Mouse (Mus musculus): Measurements from ENCODE around the gene 4833423E24Rik.

4833423E24Rik gene

DNA sequence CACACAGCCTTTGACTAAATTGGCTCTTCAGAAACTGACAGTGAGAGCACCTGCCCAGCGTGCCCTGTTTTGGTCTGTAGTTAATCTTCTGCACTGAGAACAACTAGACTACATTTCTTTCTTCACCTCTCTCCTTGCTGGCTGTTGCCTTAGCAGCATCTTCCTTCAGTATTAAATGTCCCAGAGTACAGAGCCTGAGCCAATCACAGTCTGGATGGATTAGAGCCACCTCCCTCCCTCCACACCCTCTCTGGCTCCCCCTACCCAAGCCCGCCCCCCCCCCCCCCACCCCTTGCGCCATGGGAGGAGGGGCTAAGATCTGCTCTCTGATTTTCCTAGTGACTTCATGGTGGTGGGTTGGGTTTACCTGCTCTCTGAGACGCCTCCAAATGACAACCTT, at the start of gene 4833423E24Rik:
TSS of gene 4833423E24Rik (minus strand) at position 146 of the 400 bp plus-strand sequence.
- no peak for DNase-seq

DNA sequence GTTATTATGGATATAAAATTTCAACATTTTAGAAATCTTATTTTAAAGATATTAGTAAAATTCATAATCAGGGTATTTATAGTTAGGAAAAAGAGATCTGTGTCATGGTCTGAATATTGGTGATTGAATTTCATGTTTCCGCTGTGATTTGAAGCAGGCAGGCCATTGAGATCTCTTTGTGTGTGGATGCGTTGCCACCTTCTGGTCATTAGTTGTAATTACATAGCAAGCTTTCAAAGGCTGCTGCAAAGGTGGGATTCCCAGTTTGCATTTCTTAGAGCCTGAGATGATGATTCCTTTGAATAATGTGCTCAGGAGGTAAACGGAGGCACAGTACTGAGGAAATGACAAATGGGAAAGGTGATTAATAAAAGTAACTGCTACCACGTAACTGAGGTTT, 42.4 kb upstream of the 4833423E24Rik start:
- DNase-seq = peak; percentile 4 to 21

DNA sequence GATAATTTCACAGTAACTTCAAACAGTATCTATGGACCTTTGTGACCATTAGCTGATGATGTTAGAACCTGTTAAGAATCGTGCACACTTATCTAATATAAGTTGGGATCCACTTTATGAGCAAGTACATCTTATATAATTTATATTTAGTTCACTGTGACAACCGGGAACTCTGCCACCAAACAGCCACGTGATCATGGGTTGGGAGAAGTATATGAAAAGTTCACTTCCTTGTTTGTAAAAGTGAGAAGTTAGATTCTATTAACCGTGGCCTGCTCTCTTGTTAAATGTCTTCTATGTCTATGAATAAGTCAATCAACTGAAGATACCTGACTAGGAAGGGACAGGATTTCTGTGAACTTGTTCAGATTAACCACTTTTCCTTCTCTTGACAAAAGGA, 41.4 kb upstream of the 4833423E24Rik start:
- no peak for DNase-seq

DNA sequence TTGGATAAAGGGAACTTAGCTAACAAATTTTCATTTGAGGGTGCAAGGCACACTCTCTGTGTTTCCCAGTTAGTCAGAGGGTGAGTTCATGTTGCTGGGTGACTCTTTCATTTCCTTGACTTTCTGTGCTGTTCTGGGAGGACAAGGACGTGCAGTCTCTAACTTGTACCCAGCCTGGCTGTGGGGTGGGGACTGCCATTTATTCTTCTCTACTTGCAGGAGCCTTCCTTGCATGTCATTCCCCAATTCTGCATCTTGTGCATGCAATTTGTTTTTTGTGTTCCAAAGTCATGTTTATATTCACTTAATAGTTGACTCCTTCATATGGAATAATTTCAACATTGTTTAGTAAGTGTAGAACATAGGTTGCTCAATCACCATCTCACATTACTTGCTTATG, 36.0 kb upstream of the 4833423E24Rik start:
- no peak for DNase-seq

- no peak for DNase-seq
These were observed 15.1 kb upstream of the 4833423E24Rik start for GRCm38 (mm10) chr2:85533934-85534333.

GRCm38 (mm10) chr2:85532082-85532778, 13.4 kb upstream of the 4833423E24Rik start:
- no peak for DNase-seq

DNA sequence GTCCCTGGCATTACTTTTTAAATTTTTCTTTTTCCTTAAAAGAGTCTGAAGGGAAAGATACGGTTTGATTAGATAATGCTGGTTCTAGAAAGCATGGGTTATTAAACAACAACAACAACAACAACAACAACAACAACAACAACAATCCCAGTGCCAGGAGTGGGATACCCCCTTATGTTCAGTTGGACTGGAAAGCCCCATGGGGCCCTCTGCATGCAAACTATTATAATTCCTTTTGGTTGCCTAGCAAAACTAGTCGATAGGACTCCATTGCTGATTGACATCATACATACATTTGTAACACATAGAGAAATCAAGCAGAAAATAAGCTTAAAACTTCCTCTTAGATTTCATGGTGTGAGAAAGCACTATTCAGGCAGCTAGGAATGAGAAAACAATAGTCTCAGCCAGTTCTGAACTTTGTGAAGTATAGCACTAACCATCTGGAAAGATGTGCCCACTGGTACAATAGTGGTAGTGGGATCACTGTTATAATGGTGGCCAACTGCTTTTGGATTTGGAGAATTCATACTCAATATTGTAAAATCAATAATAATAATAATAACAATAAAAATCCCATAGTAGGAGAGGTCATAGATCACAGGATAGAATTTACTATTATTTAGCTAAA, 4.2 kb upstream of the 4833423E24Rik start:
- no peak for DNase-seq

DNA sequence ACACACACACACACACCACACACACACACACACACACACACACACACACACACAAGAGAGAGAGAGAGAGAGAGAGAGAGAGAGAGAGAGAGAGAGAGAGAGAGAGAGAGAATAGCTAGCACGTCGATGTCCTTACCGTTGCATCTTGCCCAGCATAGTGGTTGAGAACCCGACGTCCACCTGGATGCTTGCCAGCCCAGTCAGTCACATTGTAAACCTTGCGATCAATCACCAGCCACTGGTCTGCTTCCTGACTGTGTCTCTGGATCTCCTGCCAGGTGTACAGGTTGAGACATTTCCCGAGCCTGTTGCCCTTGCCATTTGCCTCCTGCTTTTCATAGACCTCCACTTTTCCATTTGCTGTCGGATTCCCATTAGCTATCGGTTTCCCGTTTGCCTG, 532 bp downstream of the 4833423E24Rik start:
- no peak for DNase-seq

DNA sequence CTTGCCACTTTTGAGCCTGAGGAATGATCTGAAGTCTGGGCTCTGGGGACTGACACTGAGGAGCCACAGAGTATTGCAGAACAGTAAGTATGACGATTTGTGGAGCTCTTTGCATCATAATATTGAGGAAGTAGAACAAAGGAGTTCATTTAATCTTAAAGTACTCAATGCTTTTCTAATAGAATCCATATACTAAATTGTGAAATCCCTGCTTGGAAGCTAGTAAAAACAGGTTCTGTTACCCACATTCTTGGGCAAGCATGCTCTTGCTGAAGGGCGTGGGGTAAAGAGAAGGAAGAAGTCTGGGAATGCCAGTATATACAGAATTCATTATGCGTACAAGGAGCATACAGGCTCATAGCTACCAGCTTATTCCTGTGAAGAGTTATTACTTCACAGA, 8.4 kb downstream of the 4833423E24Rik start:
- no peak for DNase-seq

GRCm38 (mm10) chr2:85490396-85490795, 28.4 kb downstream of the 4833423E24Rik start:
- DNase-seq = no peak

DNA sequence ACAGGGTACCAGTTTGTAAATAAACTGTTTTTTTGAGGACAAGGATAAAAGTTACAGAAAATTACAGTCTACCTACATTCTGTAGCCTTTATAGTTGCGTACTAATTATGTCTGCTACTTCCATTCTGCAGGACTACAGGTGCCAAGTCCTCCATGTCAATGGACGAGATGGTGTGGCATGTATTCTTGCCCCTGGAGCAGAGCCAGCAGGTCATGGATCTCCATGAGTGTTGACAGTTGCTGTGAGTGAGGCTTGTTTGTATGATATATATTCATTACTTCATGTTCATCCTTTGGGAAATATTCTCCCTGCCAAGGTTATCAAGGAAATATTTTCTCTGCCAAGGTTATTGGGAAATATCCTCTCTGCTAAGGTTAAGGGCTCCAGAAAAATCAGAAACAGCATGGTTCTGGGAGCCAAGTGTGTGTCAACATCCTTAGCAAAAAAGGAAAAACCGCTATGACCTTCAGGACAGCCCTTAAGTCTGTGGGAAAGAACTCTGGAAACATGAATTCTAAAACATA, 52.0 kb downstream of the 4833423E24Rik start:
- DNase-seq = no peak

DNA sequence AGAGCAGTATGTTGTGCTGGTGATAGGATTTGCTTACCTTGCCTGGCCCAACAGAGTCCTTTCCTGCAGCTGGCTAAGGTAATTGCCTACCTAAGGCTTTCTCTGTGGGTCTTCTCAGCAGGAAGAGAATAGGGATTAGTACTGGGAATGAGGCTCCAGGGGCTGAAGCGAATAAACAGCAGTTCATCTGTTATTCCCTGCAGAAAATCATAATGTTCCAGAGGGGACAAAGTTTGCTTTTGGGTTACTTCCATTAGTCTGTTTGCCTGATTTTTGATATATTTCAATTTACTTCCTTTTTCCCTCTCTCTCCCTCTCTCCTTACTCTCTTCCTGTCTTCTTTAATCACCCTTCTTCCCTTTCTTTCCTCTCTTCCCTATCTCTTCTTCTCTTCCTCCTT, 75.3 kb downstream of the 4833423E24Rik start, which contains the start of gene Olfr995:
TSS of gene Olfr995 (minus strand) at position 101 of the 400 bp plus-strand sequence.
- no peak for DNase-seq

DNA sequence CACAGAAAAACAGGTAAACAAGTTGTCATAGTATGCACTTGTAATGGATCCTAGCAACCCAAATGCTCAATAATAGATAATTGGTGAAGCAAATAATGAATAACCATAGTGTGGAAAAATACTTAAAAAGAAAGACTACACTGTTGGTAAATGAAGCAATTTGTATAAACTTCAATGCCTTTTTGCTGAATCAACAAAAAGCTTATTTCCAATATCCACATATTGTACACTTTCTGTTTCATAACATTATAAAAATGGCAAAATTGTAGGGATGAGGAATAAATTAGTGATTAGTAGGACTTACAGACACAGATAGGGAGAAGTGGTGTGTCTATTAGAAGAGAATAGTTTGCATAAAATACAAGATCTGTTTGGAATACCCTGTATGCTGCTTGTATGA, 76.3 kb downstream of the 4833423E24Rik start:
- no peak for DNase-seq

DNA sequence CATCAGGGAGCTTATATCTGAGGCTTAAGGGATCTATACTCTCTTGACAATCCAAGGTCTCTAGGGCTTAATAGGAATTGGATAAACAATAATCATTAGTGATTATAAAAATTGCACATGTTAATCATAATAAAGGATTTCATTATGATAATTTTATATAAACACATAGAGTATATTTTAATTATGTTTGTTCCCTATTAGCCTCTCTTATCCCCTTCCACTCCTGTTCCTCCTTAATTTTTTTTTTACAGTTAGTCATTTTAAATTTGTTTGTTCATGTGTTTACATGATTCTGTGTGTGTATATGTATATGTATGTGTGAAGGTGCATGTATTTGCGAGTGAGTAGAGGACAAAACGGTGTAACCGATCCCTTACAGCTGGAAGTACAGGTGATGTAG, 82.5 kb downstream of the 4833423E24Rik start, which contains the start of gene Olfr994:
TSS of gene Olfr994 (minus strand) at position 101 of the 400 bp plus-strand sequence.
- no peak for DNase-seq

All from kidney, adult 8-10 months (tissue).